Mouse (Mus musculus): ENCODE measurements around the gene Sardh. TPM values are rescaled to one million over a fixed set of nuclear protein-coding genes. Genes with fewer than 3 reads are reported as not detected.

Gene Sardh
- polyA plus RNA-seq, 1 experiment: 9.2 TPM

DNA sequence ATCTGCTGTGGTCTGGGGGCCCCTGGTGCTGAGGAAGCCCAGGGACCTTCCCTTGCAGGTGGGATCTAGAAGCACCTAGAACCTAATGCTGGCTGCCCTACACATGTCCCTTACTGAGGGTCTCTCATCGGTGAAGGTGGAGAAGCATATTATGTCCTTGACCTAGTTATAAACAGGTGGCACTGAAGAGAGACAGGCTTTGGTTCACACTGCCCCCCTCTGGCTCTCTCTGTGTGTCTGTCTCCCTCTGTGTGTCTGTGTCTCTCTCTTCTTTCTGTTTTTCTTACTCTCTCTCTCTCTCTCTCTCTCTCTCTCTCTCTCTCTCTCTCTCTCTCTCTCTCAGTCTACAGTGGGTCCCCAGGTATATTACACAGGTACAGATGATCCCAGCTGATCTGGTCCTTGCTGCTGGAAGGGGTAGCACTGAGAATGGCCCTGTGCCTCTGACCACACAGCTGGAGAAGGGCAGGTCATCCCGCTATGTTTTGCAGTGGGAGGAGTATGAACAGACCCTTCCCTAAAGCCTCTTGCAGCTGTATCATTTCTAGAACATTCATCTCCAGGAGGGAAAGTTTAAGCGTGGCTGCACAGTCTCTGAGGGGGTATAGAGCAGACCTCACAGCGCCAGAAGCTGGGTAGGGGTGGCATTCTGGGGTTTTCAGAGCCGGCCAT lies 19.2 kb downstream of the Sardh start:
- DNase-seq (ENCODE audit: extremely low spot score in 1 of 2, low spot score in 1 of 2): no peak

GRCm38 (mm10) chr2:27226572-27226971 lies 21.6 kb downstream of the Sardh start:
- DNase-seq (ENCODE audit: extremely low spot score in 1 of 2, low spot score in 1 of 2): peak; percentile 48 to 71

DNA sequence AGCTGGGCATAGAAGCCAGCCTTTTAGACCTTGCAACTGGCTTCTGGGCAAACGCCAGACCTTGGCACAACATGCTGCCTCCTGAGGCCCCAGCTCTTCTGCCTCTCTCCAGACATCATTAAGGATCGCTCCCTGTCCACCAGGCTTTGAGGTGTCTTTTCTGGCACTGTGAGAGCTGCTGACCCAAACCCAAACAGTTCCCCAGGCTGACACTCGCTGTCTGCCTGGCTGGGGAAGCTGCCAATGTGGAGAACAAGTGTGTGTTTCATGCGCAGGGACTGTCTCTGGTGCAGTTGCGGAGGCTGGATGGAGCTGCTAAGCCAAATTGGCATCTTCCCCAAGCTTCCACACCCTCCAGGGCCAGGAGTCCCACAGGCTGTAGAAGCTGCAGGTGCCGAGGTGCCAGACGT lies 25.1 kb downstream of the Sardh start:
- peak; percentile 65 to 81 for DNase-seq (ENCODE audit: extremely low spot score in 1 of 2, low spot score in 1 of 2)

- no peak for DNase-seq (ENCODE audit: extremely low spot score in 1 of 2, low spot score in 1 of 2)
Observed at GRCm38 (mm10) chr2:27218569-27218968, 29.6 kb downstream of the Sardh start.

GRCm38 (mm10) chr2:27218121-27218544 lies 30.0 kb downstream of the Sardh start:
- peak in 1 of 2 experiments; percentile 52 for DNase-seq (ENCODE audit: extremely low spot score in 1 of 2, low spot score in 1 of 2)

- DNase-seq (ENCODE audit: extremely low spot score in 1 of 2, low spot score in 1 of 2): no peak
Observed at GRCm38 (mm10) chr2:27215537-27215936, 32.6 kb downstream of the Sardh start.

DNA sequence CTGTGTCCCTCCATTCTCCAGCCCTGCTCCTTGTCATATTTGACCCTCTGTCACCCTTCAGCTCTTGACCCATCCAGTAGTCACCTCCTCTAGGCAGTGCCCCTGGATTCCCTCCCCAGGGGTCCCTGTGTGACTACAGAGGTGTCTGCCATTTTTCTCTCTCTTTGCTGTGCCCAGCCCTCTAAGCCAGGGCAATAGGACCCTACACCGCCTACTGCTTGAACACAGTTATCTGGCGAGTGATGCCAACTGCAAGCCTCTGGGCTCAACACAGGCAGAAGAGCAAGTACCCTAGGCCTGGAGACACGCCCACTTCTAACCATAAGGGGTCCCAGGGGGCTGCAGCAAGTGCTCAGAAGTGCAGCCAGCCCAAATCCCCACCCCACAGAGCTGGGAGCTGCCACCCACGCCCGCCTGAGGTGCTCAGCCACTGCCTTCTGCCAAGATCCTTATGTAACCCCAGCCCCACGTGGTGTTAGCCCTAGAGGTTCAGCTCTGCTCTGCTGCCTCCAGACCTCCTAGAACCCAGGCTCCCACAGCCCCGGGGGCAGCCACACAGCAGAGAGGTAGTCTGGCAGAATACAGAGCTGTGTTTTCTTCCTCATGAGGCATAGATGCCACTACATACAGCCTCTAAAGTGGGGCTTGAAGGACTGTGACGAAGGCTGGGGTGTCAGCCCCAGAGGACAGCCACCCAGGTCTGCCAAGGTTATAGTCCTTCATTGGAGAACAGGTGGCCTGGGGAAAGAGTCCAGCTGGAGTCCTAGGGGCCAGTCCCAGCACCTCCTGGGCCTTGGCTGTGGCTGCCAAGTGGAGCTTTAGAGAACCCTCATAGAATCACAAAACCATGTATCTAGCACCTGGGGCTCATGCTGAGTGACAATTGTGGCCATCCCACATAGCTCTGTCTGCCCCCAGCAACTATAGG lies 35.9 kb downstream of the Sardh start:
- peak in 1 of 2 experiments; percentile 81 for DNase-seq (ENCODE audit: extremely low spot score in 1 of 2, low spot score in 1 of 2)

DNA sequence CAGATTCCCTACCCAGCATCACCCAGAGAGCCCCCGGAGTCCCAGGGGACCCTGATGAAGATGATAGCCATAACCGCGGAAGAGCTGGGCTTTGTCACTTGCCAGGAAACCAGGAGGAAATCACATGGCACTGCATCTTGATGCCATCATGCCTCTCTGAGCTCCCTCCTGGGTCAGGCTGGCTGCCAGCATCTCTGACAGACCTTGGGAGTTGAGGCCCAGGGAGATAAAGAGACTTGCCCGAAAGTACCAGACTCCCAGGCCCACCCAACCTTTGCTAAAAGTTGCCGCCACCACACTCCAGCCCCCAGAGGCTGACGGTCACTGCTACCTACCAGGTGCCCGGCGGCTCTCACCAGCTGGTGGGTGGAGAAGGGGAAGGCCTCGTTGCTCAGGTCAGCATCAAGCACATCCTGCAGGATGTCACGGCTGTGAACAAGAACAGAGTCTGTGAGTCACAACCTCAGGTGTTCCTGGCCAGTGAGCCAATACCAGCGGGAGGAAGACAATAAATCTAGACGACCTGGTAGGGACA lies 37.4 kb downstream of the Sardh start:
- no peak for DNase-seq (ENCODE audit: extremely low spot score in 1 of 2, low spot score in 1 of 2)

GRCm38 (mm10) chr2:27210255-27210654 lies 37.9 kb downstream of the Sardh start:
- DNase-seq (ENCODE audit: extremely low spot score in 1 of 2, low spot score in 1 of 2): peak in 1 of 2 experiments; percentile 39

DNA sequence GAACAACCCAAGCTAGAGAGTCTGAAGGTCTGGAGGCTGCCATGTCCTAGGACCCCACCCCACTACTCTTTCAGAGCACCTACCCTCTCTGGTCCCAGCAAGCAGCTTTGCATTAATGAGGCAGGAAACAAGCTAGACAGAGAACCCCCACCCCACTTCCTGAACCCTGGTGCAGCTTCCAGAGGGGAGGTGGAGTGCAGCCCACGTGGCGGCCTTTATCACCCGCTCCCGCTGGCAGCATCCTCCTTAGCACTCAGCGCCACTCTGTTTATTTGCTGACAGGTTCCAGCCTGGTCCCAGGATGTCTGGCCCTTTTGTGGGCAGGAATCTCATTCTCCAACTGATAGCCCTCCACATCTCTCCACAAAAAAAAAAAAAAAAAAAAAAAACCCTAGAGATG lies 38.3 kb downstream of the Sardh start:
- no peak for DNase-seq (ENCODE audit: extremely low spot score in 1 of 2, low spot score in 1 of 2)

DNA sequence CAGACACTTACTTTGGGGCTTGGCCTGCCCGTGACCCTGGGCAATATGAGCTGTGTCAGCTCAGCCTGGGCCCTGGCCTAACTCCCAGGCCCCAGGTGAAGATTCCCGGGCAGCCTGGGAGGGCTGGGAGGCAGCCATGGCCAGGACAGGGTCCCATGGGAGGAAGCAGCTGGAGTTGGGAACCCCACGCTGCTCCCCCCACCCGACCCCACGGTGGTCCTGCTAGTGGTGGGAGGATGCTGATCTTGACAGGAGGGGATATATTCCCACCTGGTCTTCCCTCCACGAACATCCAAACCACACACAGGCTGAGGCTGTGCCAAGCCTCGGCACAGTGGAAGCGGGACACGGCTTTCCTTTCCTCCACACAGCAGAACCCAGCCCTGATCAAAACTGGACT lies 38.8 kb downstream of the Sardh start:
- DNase-seq (ENCODE audit: extremely low spot score in 1 of 2, low spot score in 1 of 2): no peak

- no peak for DNase-seq (ENCODE audit: extremely low spot score in 1 of 2, low spot score in 1 of 2)
Observed at GRCm38 (mm10) chr2:27207126-27207525, 41.0 kb downstream of the Sardh start.

DNA sequence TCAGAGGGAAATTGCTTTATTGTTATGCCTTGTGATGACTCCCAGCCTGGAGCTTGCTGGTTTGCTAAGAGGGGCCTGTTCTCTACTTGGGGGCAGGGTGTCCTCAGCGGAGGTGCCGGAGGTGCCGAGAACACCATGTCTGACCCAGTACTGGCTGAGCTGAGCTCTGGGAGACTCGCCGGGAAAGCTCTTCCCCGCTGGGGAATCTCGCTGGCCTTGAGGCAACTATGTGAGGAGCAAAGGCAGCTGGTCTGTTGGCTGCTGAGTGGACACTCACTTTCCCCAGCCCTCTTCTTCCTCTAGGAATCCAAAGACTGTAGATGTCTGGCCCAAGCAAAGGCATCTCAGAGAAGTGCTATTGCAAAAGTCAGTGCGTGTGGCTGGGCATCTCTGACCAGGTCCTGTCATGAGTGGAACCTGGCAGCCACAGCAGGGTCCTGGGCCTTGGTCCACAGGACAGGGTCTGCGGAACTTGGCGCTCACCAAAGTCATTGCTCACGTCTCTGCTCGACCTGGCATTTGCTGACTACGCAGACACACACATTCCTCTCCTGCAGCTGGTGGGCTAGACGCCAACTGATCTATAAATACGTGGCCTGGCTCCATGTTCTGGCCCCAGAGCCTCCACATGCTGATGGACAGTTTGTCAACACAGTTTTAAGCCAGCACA lies 41.9 kb downstream of the Sardh start:
- no peak for DNase-seq (ENCODE audit: extremely low spot score in 1 of 2, low spot score in 1 of 2)

DNA sequence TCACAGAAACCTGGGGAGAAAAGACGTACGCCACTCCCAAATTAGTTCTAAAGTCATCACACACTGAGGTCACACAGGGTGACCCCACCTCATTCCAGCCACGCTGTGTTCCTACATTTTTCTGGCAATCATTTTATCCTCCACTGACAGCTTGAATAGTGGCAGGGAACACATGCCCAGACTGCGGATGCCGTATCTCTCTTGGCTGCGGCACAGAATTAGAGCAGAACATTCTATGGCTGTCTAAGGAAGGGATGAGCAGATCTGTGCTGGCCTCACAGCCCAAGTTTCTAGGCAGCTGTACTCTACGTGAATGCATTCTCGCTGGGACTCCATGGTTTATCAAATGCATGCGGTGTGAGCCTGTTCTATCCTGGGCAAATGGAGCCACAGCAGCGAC lies 42.5 kb downstream of the Sardh start:
- DNase-seq (ENCODE audit: extremely low spot score in 1 of 2, low spot score in 1 of 2): peak in 1 of 2 experiments; percentile 41

DNA sequence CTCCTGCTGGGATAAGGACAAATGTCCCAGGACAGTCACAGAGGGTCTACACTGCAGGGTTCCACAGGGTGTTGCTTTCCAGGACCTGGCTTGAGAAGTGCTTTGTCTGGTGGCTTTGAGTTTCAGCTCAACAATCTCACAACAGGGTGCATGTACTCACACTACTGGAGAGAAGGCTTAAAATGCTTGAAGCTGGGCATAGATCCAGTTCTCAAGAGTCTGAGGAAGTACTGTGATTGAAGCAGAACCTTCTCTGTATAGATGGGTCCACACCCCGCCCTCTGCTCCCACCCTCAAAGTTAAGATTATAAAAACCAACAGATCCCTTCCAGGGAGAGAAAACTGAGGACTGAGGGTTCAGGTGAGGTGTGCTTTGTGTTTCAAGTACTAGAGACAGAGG lies 47.6 kb downstream of the Sardh start:
- DNase-seq (ENCODE audit: extremely low spot score in 1 of 2, low spot score in 1 of 2): no peak

DNA sequence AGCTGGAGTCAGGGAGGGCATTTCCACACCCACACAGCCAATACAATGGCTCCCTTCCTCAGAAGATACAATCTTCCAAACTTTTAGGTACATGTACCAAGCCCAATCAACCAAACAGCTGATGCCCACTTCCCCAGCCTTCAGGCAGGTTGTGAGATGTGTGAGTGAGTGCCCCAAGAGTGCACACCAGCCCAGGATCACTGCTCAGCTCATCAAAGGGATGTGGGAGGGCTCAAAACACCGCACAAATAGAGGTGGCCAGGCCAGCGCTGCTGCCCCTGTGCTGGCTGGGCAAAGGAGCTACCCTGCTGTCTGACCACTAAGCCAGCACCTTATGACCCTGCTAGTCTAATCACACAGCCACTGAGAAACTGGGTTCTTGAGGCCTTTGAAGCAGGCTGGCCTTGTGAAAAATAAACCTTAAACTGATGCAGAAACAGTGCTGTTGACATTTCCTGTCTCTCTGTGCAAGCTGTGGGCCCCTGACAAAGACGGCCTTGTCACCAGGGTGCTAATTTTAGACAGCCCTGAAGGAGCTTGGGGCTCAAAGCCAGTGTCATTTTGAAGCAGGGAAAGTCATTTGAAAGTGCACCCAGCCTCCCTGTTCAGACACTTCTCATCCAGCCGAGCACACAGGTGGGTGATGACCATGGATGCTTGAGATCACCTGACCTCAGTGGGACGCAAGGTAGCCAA lies 49.4 kb downstream of the Sardh start:
- DNase-seq (ENCODE audit: extremely low spot score in 1 of 2, low spot score in 1 of 2): no peak

DNA sequence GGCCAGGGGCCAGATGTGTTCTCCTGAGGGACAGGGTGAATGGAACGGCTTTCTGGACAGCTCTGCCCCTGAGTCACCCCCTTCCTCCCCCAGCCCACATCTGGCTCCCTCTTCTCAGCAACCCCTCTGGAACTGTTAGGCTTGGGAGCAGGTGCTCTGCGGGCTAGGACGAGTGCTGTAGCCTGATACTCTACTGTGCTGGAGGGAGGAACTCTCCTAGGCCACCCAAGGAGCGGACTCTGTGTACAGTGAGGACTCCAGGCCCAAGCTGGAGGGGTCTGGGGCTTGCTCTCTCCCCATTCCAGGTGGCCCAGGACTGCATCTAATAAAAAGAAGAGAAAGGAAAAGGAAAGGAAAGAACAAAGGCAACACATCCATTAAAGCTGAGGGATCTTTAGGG lies 58.1 kb downstream of the Sardh start:
- no peak for DNase-seq (ENCODE audit: extremely low spot score in 1 of 2, low spot score in 1 of 2)

DNA sequence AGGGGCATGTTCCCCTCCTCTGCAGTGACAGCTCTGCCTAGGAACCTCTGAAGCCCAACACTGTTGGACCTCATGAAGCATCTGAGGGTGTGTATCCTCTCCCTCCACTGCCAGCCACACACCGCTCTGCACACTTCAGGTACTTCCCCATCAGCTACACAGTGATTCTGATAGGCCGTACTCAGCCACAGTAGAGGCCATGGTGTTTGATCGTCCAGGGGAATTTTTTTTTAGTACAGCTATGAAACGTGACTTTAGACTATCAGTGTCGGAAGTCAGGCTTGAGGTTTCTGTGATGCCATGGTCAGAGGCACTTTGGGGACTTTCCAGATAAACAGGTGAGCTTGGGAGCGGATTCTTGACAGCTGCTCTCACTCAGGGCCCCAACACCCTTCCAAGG lies 60.6 kb downstream of the Sardh start:
- no peak for DNase-seq (ENCODE audit: extremely low spot score in 1 of 2, low spot score in 1 of 2)

- no peak for DNase-seq (ENCODE audit: extremely low spot score in 1 of 2, low spot score in 1 of 2)
Observed at GRCm38 (mm10) chr2:27183734-27184133, 64.4 kb downstream of the Sardh start.

DNA sequence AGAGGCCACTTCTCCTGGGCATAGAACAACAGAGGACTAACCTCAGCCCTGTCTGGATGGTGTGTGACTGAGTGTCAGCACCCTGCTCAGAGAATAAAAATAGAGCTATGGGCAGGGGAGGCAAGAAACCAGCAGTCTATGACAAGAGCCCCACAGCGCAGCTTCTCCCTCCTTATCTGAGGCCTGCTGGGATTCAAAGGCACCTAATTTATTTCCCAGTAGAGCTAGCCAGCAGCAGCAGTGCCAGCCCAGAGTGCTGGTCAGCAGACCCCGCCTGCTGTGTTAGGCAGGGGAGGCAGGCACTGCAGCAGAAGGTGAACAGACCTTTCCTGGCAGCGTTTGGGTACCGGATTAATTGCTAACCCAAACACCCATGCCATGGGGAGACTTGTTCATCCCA lies 66.2 kb downstream of the Sardh start:
- DNase-seq (ENCODE audit: extremely low spot score in 1 of 2, low spot score in 1 of 2): no peak

All from frontal cortex, adult 2 months (tissue).